ENCODE assay signal across 1 mouse cellular context in genomic region chr12:17688913-17689312, GRCm38 (mm10).
TF ChIP-seq lines count a peak whose summit lies in the region.

No protein-coding gene starts in this region.

TF ChIP-seq in CH12.LX, 34 proteins besides CTCF, POLR2A, EP300 and RAD21 (continued from another document):
- no peak for TF ChIP-seq NELFE (IDR thresholded peaks at IDR 0.05; ENCODE audit: low read depth, low read length)
- TF ChIP-seq IRF4 (IDR thresholded peaks at IDR 0.05; ENCODE audit: low read depth, low read length) = peak; percentile 74
- no peak for TF ChIP-seq MAZ (IDR thresholded peaks at IDR 0.05; ENCODE audit: low read depth, low read length)
